Mouse (Mus musculus): ENCODE measurements around the gene Ppp2ca.

Gene Ppp2ca

DNA sequence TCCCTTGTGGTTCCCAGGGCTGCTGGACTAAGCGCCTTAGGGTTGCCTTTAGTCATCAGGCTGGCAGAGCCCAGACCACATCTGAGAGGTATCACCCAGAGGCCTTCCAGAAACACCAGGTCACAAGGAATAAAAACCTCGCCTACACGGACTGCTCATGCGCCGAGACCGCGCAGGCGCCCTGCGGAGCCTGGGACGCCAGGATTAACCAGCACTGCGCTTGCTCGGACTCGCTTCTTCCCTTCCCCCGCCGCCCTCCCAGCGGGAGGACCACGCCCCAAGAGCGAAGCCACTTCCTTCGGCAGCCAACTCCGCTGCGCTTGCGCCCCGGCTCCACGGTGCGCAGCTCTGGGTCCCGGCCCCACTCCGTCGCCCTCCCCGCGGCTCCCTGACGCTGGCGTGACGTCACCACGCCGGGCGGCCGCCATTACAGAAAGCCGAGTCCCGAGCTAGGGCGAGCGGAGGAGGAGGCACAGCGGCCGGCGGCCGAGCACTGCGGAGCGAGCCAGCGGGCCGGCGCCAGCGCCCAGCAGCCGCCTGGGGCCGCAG, at the start of gene Ppp2ca:
Gene Ppp2ca, plus strand, starts transcription at position 284 of the 549 bp plus-strand sequence.
- peak; percentile 98 for DNase-seq

DNA sequence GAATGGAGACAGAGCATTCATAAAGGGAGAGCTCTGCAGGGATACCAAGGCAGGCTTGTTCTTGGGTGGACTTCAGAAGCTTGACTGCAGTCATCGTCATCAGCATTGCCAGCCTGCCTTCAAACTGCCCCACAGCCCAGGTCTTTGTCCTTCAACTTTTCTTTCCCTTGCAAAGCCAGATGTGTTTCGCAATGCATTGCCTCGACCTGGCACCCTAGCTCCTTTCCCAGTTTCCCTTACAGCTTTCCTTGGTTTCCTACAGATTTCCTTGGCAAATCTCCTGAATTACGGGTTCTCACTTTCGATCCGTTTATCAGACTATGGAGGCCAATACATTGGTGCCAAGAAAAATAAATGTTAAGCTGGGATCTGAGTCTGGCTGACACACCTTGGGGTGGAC, 45.1 kb upstream of the Ppp2ca start:
- no peak for DNase-seq

DNA sequence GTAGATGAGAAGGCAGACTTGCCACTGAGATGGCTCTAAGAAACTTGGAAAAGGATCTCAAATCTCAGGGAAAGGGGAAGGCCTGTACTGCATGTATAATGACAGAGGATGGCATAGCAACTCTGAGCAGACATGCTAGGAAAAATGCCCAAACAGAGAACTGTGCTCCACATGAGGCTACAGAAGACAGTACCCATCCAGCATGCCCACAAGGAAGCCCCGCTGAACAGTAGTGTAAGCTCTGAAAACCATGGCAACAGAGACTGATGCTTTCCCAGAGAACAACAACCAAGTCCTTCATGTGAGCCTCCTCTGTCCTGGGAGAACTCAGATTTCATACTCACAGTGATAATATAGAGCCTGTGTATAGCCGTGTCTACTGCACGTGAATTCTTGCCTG, 43.8 kb upstream of the Ppp2ca start:
- no peak for DNase-seq

- no peak for DNase-seq
Observed at GRCm38 (mm10) chr11:52056198-52056597, 42.3 kb upstream of the Ppp2ca start.

DNA sequence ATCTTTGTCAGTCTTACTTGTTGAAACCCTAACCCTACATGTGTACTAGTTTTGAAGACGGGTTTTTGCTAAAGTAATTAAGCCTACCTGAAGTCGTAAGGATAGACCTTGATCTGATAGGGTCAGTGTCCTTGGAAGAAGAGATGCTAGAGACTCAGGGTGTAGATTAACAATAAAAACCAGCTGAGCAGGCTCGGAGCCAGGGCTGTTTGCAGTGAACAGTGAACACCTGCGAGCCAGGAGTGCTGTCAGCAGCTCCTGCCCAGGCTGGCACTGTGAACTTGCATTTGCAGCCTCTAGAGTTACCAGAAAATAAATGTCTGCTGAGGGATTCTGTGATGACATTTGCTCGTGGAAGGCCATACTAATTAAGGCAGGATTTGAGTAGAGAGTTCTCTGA, 39.5 kb upstream of the Ppp2ca start:
- DNase-seq, result no peak

- no peak for DNase-seq
Observed at GRCm38 (mm10) chr11:52060315-52060714, 38.2 kb upstream of the Ppp2ca start.

- no peak for DNase-seq
Observed at GRCm38 (mm10) chr11:52062406-52062805, 36.1 kb upstream of the Ppp2ca start.

- DNase-seq, result no peak
Observed at GRCm38 (mm10) chr11:52064398-52064797, 34.1 kb upstream of the Ppp2ca start.

- DNase-seq, result no peak
Observed at GRCm38 (mm10) chr11:52065841-52066240, 32.6 kb upstream of the Ppp2ca start.

DNA sequence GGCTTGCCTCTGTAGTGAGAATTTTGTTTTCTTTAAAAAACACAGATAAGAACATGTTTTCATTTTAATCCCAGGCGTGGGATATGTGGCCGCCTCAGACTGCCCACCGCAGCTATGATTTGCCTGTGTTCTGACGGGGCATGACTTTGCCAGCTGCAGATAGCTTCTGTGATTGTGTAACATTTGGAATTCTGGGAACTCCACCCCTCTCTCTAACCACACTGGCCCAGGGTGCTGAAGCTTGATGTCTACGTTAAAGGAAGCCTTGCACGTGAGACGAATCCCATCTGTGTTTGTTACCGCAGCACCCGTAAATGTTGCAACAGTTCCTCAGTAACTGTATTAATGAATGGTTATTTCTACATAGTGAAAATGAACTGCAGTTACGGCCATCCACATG, 26.7 kb upstream of the Ppp2ca start:
- no peak for DNase-seq

- no peak for DNase-seq
Observed at GRCm38 (mm10) chr11:52073528-52074170, 24.8 kb upstream of the Ppp2ca start.

- no peak for DNase-seq
Observed at GRCm38 (mm10) chr11:52074626-52075470, 23.6 kb upstream of the Ppp2ca start.

GRCm38 (mm10) chr11:52075794-52076633, 22.5 kb upstream of the Ppp2ca start:
- no peak for DNase-seq

- DNase-seq, result no peak
Observed at GRCm38 (mm10) chr11:52076742-52077352, 21.6 kb upstream of the Ppp2ca start.

DNA sequence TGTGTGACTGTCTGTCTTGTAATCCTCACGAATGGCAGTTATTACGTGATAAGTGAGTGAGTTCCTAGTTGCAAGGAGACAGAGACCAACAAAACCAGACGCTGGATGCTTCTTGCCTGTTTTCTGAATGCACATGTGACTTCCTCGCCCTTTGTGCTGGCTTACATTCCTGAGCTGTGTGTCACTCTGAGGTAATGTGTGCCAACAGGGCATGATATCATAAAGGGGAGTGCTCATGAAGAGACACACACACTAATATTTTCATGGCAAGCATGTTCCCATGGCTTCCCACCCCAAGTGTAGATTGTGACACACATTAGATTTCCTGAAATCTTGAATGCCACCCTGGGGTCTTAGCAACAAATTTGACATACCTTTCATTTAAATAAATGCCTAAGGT, 20.5 kb upstream of the Ppp2ca start:
- no peak for DNase-seq

GRCm38 (mm10) chr11:52079978-52080377, 18.5 kb upstream of the Ppp2ca start:
- no peak for DNase-seq

- no peak for DNase-seq
Observed at GRCm38 (mm10) chr11:52080656-52081055, 17.8 kb upstream of the Ppp2ca start.

DNA sequence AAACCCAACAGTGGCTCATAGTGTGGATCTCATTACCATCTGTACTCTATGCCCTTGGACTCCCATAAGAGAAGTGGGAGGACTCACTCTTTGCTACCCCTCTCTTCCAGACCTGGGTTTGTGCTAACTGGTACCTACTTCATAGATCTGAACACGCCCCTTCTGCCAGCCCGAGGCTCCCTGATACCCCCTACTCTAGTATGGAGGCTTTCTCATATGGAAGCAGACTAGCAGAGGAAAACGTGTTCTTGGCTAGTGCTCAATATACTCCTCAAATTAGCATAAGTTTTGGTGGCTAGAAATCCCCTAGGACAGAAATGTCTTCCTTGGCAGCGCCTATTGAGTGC, 12.7 kb upstream of the Ppp2ca start:
- no peak for DNase-seq

DNA sequence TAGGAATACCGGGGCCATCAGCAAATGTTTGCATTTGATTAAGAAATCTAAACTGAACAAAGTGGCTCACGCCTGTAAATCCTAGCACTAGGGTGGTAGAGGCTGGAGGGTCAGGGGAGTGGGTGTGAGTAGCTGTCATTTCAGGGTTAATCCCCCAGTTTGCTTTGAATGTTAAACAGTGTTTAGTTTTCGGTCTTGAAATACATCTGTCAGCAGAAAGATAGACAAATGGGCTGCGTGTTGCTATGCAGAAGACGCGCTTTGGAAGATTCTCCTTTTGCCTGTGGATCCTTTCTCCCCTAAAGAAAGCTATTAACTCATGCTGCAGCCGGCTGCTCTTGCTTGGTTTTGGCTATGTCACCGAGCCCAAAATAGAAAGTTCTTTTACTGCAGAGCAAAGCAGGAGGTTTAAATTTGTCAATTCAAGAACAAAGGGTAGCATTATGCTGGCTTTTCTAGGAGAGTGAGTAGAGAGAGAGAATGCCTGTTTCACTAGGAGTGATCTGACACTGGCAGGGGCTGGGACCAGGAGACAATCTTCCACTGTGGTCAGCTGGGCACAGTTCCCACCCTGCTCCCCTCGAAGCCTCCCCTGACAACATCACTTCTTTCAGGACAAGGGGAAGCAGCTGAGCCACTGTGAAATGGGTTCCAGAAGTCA, 12.1 kb upstream of the Ppp2ca start:
- DNase-seq, result no peak

GRCm38 (mm10) chr11:52089291-52089690, 9.2 kb upstream of the Ppp2ca start:
- DNase-seq, result no peak

- no peak for DNase-seq
Observed at GRCm38 (mm10) chr11:52091261-52091660, 7.2 kb upstream of the Ppp2ca start.

- no peak for DNase-seq
Observed at GRCm38 (mm10) chr11:52094568-52094967, 3.9 kb upstream of the Ppp2ca start.
